Mouse (Mus musculus) stomach, embryonic 14.5 days (tissue): ENCODE data around the gene Clk2. TPM values are rescaled to one million over a fixed set of nuclear protein-coding genes. Genes with fewer than 3 reads are reported as not detected.
A peak's percentile ranks its signal among the peaks of the same experiment; 100 is the strongest.

Experiments
- ATAC-seq: fragments of 200-750 bp; cut with Nextera tagmentation; 2 replicates; pipeline ENCODE4 v1.8.0; 2017; ENCODE audit warnings: low read depth, moderate TSS enrichment; ENCODE audit not compliant: insufficient number of reproducible peaks, insufficient read depth, low FRiP score
- H3K27ac ChIP-seq: fragments of 300-500 bp; sonication (generic); 2 replicates; pipeline ENCODE4 v1.5.1; 2014; ENCODE audit warnings: mild to moderate bottlenecking, low read length, moderate library complexity, mixed read lengths
- H3K27me3 ChIP-seq: fragments of 300-500 bp; sonication (generic); 2 replicates; pipeline ENCODE4 v1.6.1; 2014; ENCODE audit warnings: low read length, control low read depth, mixed read lengths; ENCODE audit not compliant: control insufficient read depth, insufficient read depth
- H3K36me3 ChIP-seq: fragments of 300-500 bp; sonication (generic); 2 replicates; pipeline ENCODE4 v1.6.1; 2014; ENCODE audit warnings: mild to moderate bottlenecking, control low read depth, low read length, moderate library complexity, mixed read lengths; ENCODE audit not compliant: control insufficient read depth, insufficient read depth
- H3K4me1 ChIP-seq: fragments of 300-500 bp; sonication (generic); 2 replicates; pipeline ENCODE4 v1.6.1; 2014; ENCODE audit warnings: low read length, control low read depth, mixed read lengths; ENCODE audit not compliant: control insufficient read depth, insufficient read depth
- H3K4me2 ChIP-seq: fragments of 300-500 bp; sonication (generic); replicated peaks from 2 replicates; pipeline ENCODE4 v1.6.1; 2014; ENCODE audit warnings: low read depth, low read length, control low read depth
- H3K4me3 ChIP-seq: fragments of 300-500 bp; sonication (generic); 2 replicates; pipeline ENCODE4 v1.5.1; 2014; ENCODE audit warnings: low read depth, low read length, control low read depth
- H3K9ac ChIP-seq: fragments of 300-500 bp; sonication (generic); replicated peaks from 2 replicates; pipeline ENCODE4 v1.6.1; 2014; ENCODE audit warnings: low read depth, mild to moderate bottlenecking, control low read depth, low read length, moderate library complexity, mixed read lengths
- H3K9me3 ChIP-seq: fragments of 300-500 bp; sonication (generic); 2 replicates; pipeline ENCODE4 v1.6.1; 2016; ENCODE audit warnings: low read depth, low read length, control low read depth; ENCODE audit not compliant: control insufficient read depth
- WGBS: fragments of 180-500 bp; shearing (Covaris S2); extraction: QIAGEN DNeasy Blood & Tissue Kit; methylation state at CpG from one replicate; pipeline ENCODE4 v1.1.7; 2014; 5-methylcytosine and 5-hydroxymethylcytosine counted together
- polyA plus RNA-seq: library from polyadenylated mRNA; unstranded; fragments of >200 nt; fragmentation: Nextera tagmentation; extraction: Ambion mirVana; gene quantifications from 2 replicates; pipeline ENCODE4 v1.2.1, GENCODE M21; 2014

Clk2 gene
- polyA plus RNA-seq, 1 experiment from 2014 or later: 35.1 TPM

DNA sequence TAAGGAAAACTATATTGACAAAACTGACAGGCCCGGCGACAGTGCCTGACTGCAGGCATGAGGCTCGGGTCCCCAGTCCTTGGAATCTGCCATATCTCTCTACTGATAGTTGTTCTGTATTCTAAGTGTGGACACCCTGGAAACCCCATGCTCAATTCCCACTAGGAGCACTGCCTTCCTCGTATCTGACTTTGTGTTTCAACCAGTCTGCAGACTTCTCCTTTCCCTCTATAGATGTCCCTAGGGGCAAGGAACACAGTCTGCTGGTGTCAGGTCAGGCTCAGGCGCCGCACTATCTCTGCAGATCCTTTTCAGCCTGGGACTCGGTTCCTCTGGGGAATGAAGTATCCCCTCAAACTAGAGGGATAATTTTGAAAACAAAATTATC lies 31.5 kb upstream of the Clk2 start:
- Histone ChIP-seq H3K9me3 (no peaks in the 10 kb centered on the region), H3K4me2 (no peak overlapping the region), H3K9ac (no peak overlapping the region), H3K27ac (no peak overlapping the region), H3K36me3 (no peaks in the 10 kb centered on the region), H3K4me1 (no peaks in the 10 kb centered on the region), H3K4me3 (no peak overlapping the region), H3K27me3 (no peaks in the 10 kb centered on the region)
- WGBS: 76% methylated on average over 7 of the region's 7 CpGs
- ATAC-seq: no peak

DNA sequence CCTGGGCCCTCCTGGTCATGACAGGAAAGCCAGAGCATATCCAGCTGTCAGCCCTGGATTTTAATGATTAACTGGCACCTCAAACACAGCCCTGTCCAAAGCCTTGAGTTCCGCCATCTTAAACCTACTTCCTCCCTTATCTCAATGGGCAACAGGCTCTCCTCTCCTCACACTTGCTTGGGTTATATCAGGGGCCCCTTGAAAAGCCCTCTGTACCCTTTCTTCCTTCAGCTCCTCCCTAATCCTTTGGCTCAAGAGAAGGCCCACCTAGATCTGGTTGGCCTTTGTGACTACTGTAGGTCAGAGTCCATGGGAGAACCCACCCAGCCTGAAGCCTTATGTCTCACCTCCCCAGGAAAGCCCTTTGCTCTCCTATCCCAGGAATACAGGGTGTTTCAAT lies 30.8 kb upstream of the Clk2 start:
- no peak for ATAC-seq
- H3K36me3 ChIP-seq: no peaks in the 10 kb centered on the region
- no peak overlapping the region for H3K4me3 ChIP-seq
- H3K27me3 ChIP-seq: no peaks in the 10 kb centered on the region
- 68% methylated on average over 1 of the region's 1 CpGs for WGBS
- H3K4me1 ChIP-seq: no peaks in the 10 kb centered on the region
- no peak overlapping the region for H3K9ac ChIP-seq
- H3K9me3 ChIP-seq: no peaks in the 10 kb centered on the region
- no peak overlapping the region for H3K27ac ChIP-seq
- no peak overlapping the region for H3K4me2 ChIP-seq

DNA sequence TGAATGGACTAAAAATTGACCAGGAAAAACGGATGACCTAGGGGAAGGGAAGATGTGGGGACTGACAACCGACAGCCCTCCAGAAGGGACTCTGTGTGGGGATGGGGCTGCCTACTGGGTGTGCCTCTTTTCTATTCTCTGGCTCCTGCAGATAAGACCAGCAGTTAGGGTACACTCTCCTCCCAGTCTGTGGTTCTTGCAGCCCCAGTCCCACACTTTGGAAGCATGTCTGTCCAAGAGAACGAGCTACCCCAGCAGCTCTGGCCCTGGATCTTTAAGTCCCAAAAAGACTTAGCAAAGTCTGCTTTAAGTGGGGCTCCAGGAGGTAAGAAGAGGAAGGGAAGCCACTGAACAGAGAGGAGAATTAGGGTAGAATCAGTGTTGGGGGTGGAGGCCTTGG lies 28.6 kb upstream of the Clk2 start, which contains the start of gene Pklr:
Gene Pklr, plus strand, starts transcription at position 185 of the 400 bp plus-strand sequence.
- H3K4me1 ChIP-seq: no peaks in the 10 kb centered on the region
- no peaks in the 10 kb centered on the region for H3K36me3 ChIP-seq
- H3K9ac ChIP-seq: no peak within 1 kb of the TSS
- no peaks in the 10 kb centered on the region for H3K9me3 ChIP-seq
- no peaks in the 10 kb centered on the region for H3K27me3 ChIP-seq
- no peak within 1 kb of the TSS for H3K4me3 ChIP-seq
- 67% methylated on average over 3 of the region's 3 CpGs for WGBS
- no peak for ATAC-seq
- no peak within 1 kb of the TSS for H3K27ac ChIP-seq
- 0 out of 2 replicates have a peak within 1 kb of the TSS, but pooled peaks have one; percentile 10 for H3K4me2 ChIP-seq

DNA sequence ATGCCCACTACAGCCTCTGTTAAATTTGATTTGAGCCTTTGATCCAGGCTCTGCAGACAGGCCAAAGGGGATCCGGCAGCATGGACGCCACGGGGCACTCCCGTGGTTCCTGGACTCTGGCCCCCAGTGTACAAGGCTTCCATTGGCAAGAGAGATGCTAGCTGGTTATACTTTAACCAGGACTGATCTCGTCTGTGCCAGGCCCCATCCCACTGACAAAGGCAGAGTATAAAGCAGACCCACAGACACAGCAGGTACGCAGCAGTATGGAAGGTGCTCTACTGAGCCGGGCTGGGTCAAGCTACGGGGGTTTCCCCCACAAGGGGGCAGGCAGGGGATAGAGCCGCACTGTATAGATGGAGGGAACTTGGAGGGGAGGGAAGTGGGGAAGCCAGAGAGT lies 28.2 kb upstream of the Clk2 start:
- ATAC-seq: peak; percentile 86
- Histone ChIP-seq H3K9ac (no peak overlapping the region), H3K27ac (no peak overlapping the region), H3K4me1 (no peaks in the 10 kb centered on the region), H3K4me3 (no peak overlapping the region), H3K27me3 (no peaks in the 10 kb centered on the region), H3K36me3 (no peaks in the 10 kb centered on the region), H3K4me2 (no peak overlapping the region), H3K9me3 (no peaks in the 10 kb centered on the region)
- 30% methylated on average over 9 of the region's 9 CpGs for WGBS

DNA sequence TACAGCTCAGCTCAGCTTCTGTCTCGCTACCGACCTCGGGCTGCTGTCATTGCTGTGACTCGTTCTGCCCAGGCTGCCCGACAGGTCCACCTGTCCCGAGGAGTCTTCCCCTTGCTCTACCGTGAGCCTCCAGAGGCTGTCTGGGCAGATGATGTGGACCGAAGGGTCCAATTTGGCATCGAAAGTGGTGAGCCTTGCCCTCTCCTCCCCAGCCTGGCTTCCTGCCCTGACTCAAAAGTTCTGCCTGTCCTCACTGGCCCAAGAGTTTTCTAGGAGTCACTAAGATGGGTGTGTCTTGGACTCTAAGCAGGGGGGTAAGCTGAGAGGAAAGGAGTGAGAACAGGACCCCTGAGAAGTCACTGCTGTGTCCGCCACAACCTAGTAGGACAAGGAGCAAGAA lies 19.8 kb upstream of the Clk2 start:
- Histone ChIP-seq H3K9ac (no peak overlapping the region), H3K4me3 (no peak overlapping the region), H3K27ac (no peak overlapping the region), H3K9me3 (no peaks in the 10 kb centered on the region), H3K4me1 (no peaks in the 10 kb centered on the region), H3K27me3 (0 out of 2 replicates have a peak, but pooled peaks cover 5% of the 10 kb centered on the region), H3K36me3 (no peaks in the 10 kb centered on the region), H3K4me2 (no peak overlapping the region)
- ATAC-seq: no peak
- WGBS: 78% methylated on average over 10 of the region's 10 CpGs

DNA sequence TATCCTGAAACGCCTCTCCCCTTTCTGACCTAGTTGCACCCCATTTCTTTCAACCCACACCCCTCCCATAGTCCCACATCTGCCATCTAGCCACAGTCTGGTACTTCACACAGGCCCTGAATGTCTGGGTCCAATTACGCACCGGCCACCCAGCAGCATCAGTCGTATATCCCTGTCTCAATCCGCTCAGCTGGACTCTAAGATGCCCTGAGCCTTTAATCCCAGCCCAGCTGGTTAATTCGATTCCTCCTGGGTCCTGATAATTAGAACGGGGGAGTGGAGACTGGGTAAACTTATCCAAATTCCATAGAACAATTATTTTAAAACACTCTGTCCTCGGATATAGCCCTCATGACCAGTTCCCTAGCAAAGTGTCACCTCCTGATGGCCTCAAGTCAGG lies 19.0 kb upstream of the Clk2 start:
- ATAC-seq: no peak
- no peaks in the 10 kb centered on the region for H3K9me3 ChIP-seq
- no peak overlapping the region for H3K27ac ChIP-seq
- no peak overlapping the region for H3K4me2 ChIP-seq
- H3K4me3 ChIP-seq: no peak overlapping the region
- 56% methylated on average over 8 of the region's 8 CpGs for WGBS
- H3K27me3 ChIP-seq: 0 out of 2 replicates have a peak, but pooled peaks cover 5% of the 10 kb centered on the region
- H3K36me3 ChIP-seq: no peaks in the 10 kb centered on the region
- H3K4me1 ChIP-seq: no peaks in the 10 kb centered on the region
- no peak overlapping the region for H3K9ac ChIP-seq

DNA sequence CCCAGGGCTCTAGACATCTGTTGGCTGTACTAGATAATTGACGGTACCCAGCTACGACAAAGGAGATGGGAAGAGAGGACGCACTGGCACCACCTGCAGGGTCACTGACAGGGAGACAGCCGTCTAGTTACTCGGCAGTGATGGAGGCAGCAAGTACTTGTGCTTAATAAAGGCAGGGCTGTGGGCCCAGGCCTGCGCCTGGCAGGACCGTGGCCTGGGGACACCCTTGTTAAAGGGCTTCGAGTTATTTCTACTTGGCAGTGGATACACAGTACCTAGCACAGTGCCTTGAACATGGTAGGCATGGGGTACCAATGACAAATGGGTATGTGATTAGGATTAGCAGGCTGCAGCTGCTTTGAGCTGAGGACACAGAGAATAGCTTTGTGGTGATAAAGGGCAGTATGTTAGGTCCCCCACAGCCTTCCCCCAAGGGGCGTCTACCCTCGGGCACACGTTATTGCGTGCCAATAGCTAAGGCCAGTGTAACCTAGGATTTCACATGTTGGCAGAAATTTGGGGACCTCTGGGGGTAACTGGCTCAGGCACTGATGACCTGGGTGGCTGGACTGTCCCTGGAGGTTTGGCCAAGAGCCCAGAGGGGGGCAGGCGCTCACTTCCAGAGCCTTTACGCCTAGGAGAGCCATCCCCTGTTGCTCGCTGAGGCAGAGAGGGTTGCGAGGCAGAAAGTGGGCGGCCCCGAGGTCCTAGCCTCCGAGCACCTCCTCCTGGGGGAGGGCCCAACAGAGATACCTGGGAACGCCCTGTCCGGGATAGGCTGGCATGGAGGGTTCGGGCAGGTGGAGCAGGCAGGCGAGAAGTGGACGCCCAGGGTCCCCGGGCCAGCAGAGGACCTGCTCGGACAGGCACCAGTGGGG lies 17.3 kb upstream of the Clk2 start:
- Histone ChIP-seq H3K27ac (no peak overlapping the region), H3K4me3 (peak overlapping the region; percentile 3; the same call in 1 of the 2 replicates), H3K9me3 (no peaks in the 10 kb centered on the region), H3K36me3 (no peaks in the 10 kb centered on the region), H3K4me2 (peak overlapping the region; percentile 30), H3K9ac (no peak overlapping the region), H3K4me1 (no peaks in the 10 kb centered on the region), H3K27me3 (peaks cover 5% of the 10 kb centered on the region; the same call in 1 of the 2 replicates)
- peak; percentile 89 for ATAC-seq
- WGBS: 22% methylated on average over 26 of the region's 26 CpGs

DNA sequence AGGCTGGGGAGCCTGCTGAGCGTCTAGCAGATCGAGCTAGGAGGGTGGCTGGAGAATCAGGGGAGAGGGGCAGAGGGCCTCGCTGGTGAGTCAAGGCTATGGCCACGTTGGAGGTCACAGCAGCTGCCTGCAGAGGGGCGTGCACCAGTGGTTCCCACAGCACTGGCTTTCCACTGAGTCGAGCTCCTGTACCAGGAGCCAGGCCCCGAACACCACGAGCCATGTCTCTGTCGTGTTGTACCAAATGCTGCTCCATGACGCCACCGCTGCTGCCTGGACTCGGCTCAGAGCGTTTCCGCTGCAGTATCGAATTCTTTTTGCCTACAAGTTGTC lies 16.6 kb upstream of the Clk2 start:
- Histone ChIP-seq H3K27ac (no peak overlapping the region), H3K27me3 (peaks cover 5% of the 10 kb centered on the region; the same call in 1 of the 2 replicates), H3K4me3 (peak overlapping the region; percentile 3; the same call in 1 of the 2 replicates), H3K9me3 (no peaks in the 10 kb centered on the region), H3K36me3 (no peaks in the 10 kb centered on the region), H3K4me2 (peak overlapping the region; percentile 30), H3K9ac (no peak overlapping the region), H3K4me1 (no peaks in the 10 kb centered on the region)
- ATAC-seq: no peak
- 9% methylated on average over 15 of the region's 15 CpGs for WGBS
